Mouse (Mus musculus): Measurements from ENCODE around the gene Top3b. TPM values are rescaled to one million over a fixed set of nuclear protein-coding genes. Genes with fewer than 3 reads are reported as not detected.

Top3b gene
- total and polyA plus RNA-seq, 2 experiments from 2014 or later: 60.1 to 60.9 TPM

GRCm38 (mm10) chr16:16903188-16903587, 32.7 kb downstream of the Top3b start:
- 86% methylated on average over 5 of the region's 5 CpGs for WGBS
- Histone ChIP-seq H3K36me3 (ENCODE audit: insufficient read depth, low read length) (peaks cover 47% of the 10 kb centered on the region), H3K4me2 (ENCODE audit: low read depth, low read length, poor library complexity, severe bottlenecking) (no peak overlapping the region), H3K4me3 (ENCODE audit: low read depth, low read length) (no peak overlapping the region), H3K9ac (replicated peaks; ENCODE audit: low read length, poor library complexity, severe bottlenecking) (no peak overlapping the region), H3K27ac (ENCODE audit: low read depth, low read length) (no peak overlapping the region), H3K9me3 (ENCODE audit: low read length) (no peaks in the 10 kb centered on the region), H3K4me1 (ENCODE audit: insufficient read depth, low read length) (0 out of 2 replicates have a peak, but pooled peaks cover under 1% of the 10 kb centered on the region), H3K27me3 (ENCODE audit: insufficient read depth, low read length) (no peaks in the 10 kb centered on the region)
- ATAC-seq (ENCODE audit: low FRiP score) (no peak), DNase-seq (ENCODE audit: low spot score) (no peak)
- TF ChIP-seq CTCF (IDR thresholded peaks at IDR 0.05): no peak

- H3K9me3 ChIP-seq (ENCODE audit: low read length): no peaks in the 10 kb centered on the region
- H3K9ac ChIP-seq (replicated peaks; ENCODE audit: low read length, poor library complexity, severe bottlenecking): no peak overlapping the region
- ATAC-seq (ENCODE audit: low FRiP score): no peak
- no peak overlapping the region for H3K27ac ChIP-seq (ENCODE audit: low read depth, low read length)
- no peak for DNase-seq (ENCODE audit: low spot score)
- no peak overlapping the region for H3K4me3 ChIP-seq (ENCODE audit: low read depth, low read length)
- no peak overlapping the region for H3K4me2 ChIP-seq (ENCODE audit: low read depth, low read length, poor library complexity, severe bottlenecking)
- H3K36me3 ChIP-seq (ENCODE audit: insufficient read depth, low read length): peaks cover 77% of the 10 kb centered on the region
- TF ChIP-seq CTCF (IDR thresholded peaks at IDR 0.05): no peak
- no peaks in the 10 kb centered on the region for H3K27me3 ChIP-seq (ENCODE audit: insufficient read depth, low read length)
- no peaks in the 10 kb centered on the region for H3K4me1 ChIP-seq (ENCODE audit: insufficient read depth, low read length)
- 74% methylated on average over 6 of the region's 6 CpGs for WGBS
Measured at GRCm38 (mm10) chr16:16907799-16908198, 37.3 kb downstream of the Top3b start.

GRCm38 (mm10) chr16:16911641-16912597, 41.4 kb downstream of the Top3b start:
- no peaks in the 10 kb centered on the region for H3K4me1 ChIP-seq (ENCODE audit: insufficient read depth, low read length)
- no peak overlapping the region for H3K4me3 ChIP-seq (ENCODE audit: low read depth, low read length)
- H3K9ac ChIP-seq (replicated peaks; ENCODE audit: low read length, poor library complexity, severe bottlenecking): 0 out of 2 replicates have a peak overlapping the region, but pooled peaks have one; percentile 19
- peak; percentile 84 for TF ChIP-seq CTCF (IDR thresholded peaks at IDR 0.05)
- no peaks in the 10 kb centered on the region for H3K9me3 ChIP-seq (ENCODE audit: low read length)
- DNase-seq (ENCODE audit: low spot score) (peak; percentile 94), ATAC-seq (ENCODE audit: low FRiP score) (peak; percentile 88)
- no peaks in the 10 kb centered on the region for H3K27me3 ChIP-seq (ENCODE audit: insufficient read depth, low read length)
- peak overlapping the region; percentile 55 for H3K27ac ChIP-seq (ENCODE audit: low read depth, low read length)
- no peak overlapping the region for H3K4me2 ChIP-seq (ENCODE audit: low read depth, low read length, poor library complexity, severe bottlenecking)
- peaks cover 73% of the 10 kb centered on the region for H3K36me3 ChIP-seq (ENCODE audit: insufficient read depth, low read length)
- 26% methylated on average over 13 of the region's 13 CpGs for WGBS

GRCm38 (mm10) chr16:16913440-16913839, 42.9 kb downstream of the Top3b start:
- Histone ChIP-seq H3K27me3 (ENCODE audit: insufficient read depth, low read length) (no peaks in the 10 kb centered on the region), H3K36me3 (ENCODE audit: insufficient read depth, low read length) (peaks cover 77% of the 10 kb centered on the region), H3K4me2 (ENCODE audit: low read depth, low read length, poor library complexity, severe bottlenecking) (no peak overlapping the region), H3K4me3 (ENCODE audit: low read depth, low read length) (no peak overlapping the region), H3K27ac (ENCODE audit: low read depth, low read length) (no peak overlapping the region), H3K9me3 (ENCODE audit: low read length) (no peaks in the 10 kb centered on the region), H3K9ac (replicated peaks; ENCODE audit: low read length, poor library complexity, severe bottlenecking) (no peak overlapping the region), H3K4me1 (ENCODE audit: insufficient read depth, low read length) (no peaks in the 10 kb centered on the region)
- TF ChIP-seq CTCF (IDR thresholded peaks at IDR 0.05): no peak
- ATAC-seq (ENCODE audit: low FRiP score) (no peak), DNase-seq (ENCODE audit: low spot score) (no peak)
- WGBS: 89% methylated on average over 1 of the region's 1 CpGs

- H3K4me2 ChIP-seq (ENCODE audit: low read depth, low read length, poor library complexity, severe bottlenecking): no peak overlapping the region
- H3K4me1 ChIP-seq (ENCODE audit: insufficient read depth, low read length): no peaks in the 10 kb centered on the region
- 95% methylated on average over 7 of the region's 7 CpGs for WGBS
- H3K4me3 ChIP-seq (ENCODE audit: low read depth, low read length): no peak overlapping the region
- no peaks in the 10 kb centered on the region for H3K27me3 ChIP-seq (ENCODE audit: insufficient read depth, low read length)
- ATAC-seq (ENCODE audit: low FRiP score) (no peak), DNase-seq (ENCODE audit: low spot score) (no peak)
- no peaks in the 10 kb centered on the region for H3K9me3 ChIP-seq (ENCODE audit: low read length)
- H3K9ac ChIP-seq (replicated peaks; ENCODE audit: low read length, poor library complexity, severe bottlenecking): no peak overlapping the region
- TF ChIP-seq CTCF (IDR thresholded peaks at IDR 0.05): no peak
- H3K36me3 ChIP-seq (ENCODE audit: insufficient read depth, low read length): peaks cover 81% of the 10 kb centered on the region
- no peak overlapping the region for H3K27ac ChIP-seq (ENCODE audit: low read depth, low read length)
Measured at GRCm38 (mm10) chr16:16918441-16919117, 48.0 kb downstream of the Top3b start.

GRCm38 (mm10) chr16:16921021-16921435, 50.5 kb downstream of the Top3b start:
- Histone ChIP-seq H3K4me3 (ENCODE audit: low read depth, low read length) (no peak overlapping the region), H3K4me1 (ENCODE audit: insufficient read depth, low read length) (no peaks in the 10 kb centered on the region), H3K9ac (replicated peaks; ENCODE audit: low read length, poor library complexity, severe bottlenecking) (no peak overlapping the region), H3K9me3 (ENCODE audit: low read length) (no peaks in the 10 kb centered on the region), H3K27ac (ENCODE audit: low read depth, low read length) (no peak overlapping the region), H3K36me3 (ENCODE audit: insufficient read depth, low read length) (peaks cover 79% of the 10 kb centered on the region), H3K4me2 (ENCODE audit: low read depth, low read length, poor library complexity, severe bottlenecking) (no peak overlapping the region), H3K27me3 (ENCODE audit: insufficient read depth, low read length) (no peaks in the 10 kb centered on the region)
- DNase-seq (ENCODE audit: low spot score) (peak; percentile 54), ATAC-seq (ENCODE audit: low FRiP score) (no peak)
- 82% methylated on average over 3 of the region's 3 CpGs for WGBS
- TF ChIP-seq CTCF (IDR thresholded peaks at IDR 0.05): peak; percentile 67

Measured in midbrain, postnatal 0 days (tissue).